Mouse (Mus musculus) lung, postnatal 0 days (tissue): ENCODE results near the gene Gm49369. TPM values are rescaled to one million over a fixed set of nuclear protein-coding genes. Genes with fewer than 3 reads are reported as not detected.

Experiments used
- polyA plus RNA-seq: library from polyadenylated mRNA; unstranded; fragments of >200 nt; fragmentation: Nextera tagmentation; extraction: Ambion mirVana; gene quantifications from 2 replicates; pipeline ENCODE4 v1.2.1, GENCODE M21; 2015

Gene Gm49369
- polyA plus RNA-seq, 1 experiment from 2014 or later: 0.80 TPM

Other genes with a start within 250 kb of the Gm49369 start
- not detected in 2 replicates for gene Gm39115, start 246.6 kb downstream of the Gm49369 start, polyA plus RNA-seq
- not detected in 2 replicates for gene Gm45337, start 238.1 kb downstream of the Gm49369 start, polyA plus RNA-seq
- gene Gm29735, start 225.6 kb downstream of the Gm49369 start, polyA plus RNA-seq: not detected in 2 replicates
- gene Gm4553, start 216.9 kb downstream of the Gm49369 start, polyA plus RNA-seq: not detected in 2 replicates
- not detected in 2 replicates for gene Krtap5-2, start 206.7 kb downstream of the Gm49369 start, polyA plus RNA-seq
- not detected in 2 replicates for gene Gm10153, start 192.3 kb downstream of the Gm49369 start, polyA plus RNA-seq
- not detected in 2 replicates for gene Krtap5-3, start 181.3 kb downstream of the Gm49369 start, polyA plus RNA-seq
- gene Gm7579, start 170.8 kb downstream of the Gm49369 start, polyA plus RNA-seq: not detected in 2 replicates
- gene Krtap5-5, start 152.7 kb downstream of the Gm49369 start, polyA plus RNA-seq: not detected in 2 replicates
- gene Gm40460, start 141.6 kb downstream of the Gm49369 start, polyA plus RNA-seq: not detected in 2 replicates
- gene Gm2431, start 124.3 kb downstream of the Gm49369 start, polyA plus RNA-seq: not detected in 2 replicates
- gene Gm4559, start 108.3 kb downstream of the Gm49369 start, polyA plus RNA-seq: not detected in 2 replicates
- gene Krtap5-1, start 85.5 kb downstream of the Gm49369 start, polyA plus RNA-seq: not detected in 2 replicates
- gene Krtap5-4, start 79.1 kb downstream of the Gm49369 start, polyA plus RNA-seq: not detected in 2 replicates
- 15.0 and 15.5 TPM in 2 replicates for gene Ifitm10, start 8.9 kb downstream of the Gm49369 start, polyA plus RNA-seq
- gene Ctsd, start 5.4 kb upstream of the Gm49369 start, polyA plus RNA-seq: 469 and 481 TPM in 2 replicates
- gene Syt8, start 52.2 kb upstream of the Gm49369 start, polyA plus RNA-seq: 0.47 and 1.1 TPM in 2 replicates
- 1.9 and 2.1 TPM in 2 replicates for gene Tnni2, start 59.1 kb upstream of the Gm49369 start, polyA plus RNA-seq
- 90.8 and 92.3 TPM in 2 replicates for gene Lsp1, start 78.1 kb upstream of the Gm49369 start, polyA plus RNA-seq
- 1.5 and 2.2 TPM in 2 replicates for gene Tnnt3, start 116.2 kb upstream of the Gm49369 start, polyA plus RNA-seq
- 15.2 and 15.7 TPM in 2 replicates for gene Mrpl23, start 150.0 kb upstream of the Gm49369 start, polyA plus RNA-seq